Mouse (Mus musculus) forebrain, embryonic 15.5 days (tissue): Measurements from ENCODE around the gene Nid1. TPM values are rescaled to one million over a fixed set of nuclear protein-coding genes. Genes with fewer than 3 reads are reported as not detected.

Experiments
- ATAC-seq: fragments of 200-750 bp; cut with Nextera tagmentation; replicated peaks from 2 replicates; pipeline ENCODE4 v1.8.0; 2017; ENCODE audit warnings: mild to moderate bottlenecking, moderate TSS enrichment, moderate library complexity
- H3K27ac ChIP-seq: fragments of 300-500 bp; sonication (generic); replicated peaks from 2 replicates; pipeline ENCODE4 v1.5.1; 2015; ENCODE audit warnings: mild to moderate bottlenecking, inconsistent platforms
- H3K27me3 ChIP-seq: fragments of 300-500 bp; sonication (generic); 2 replicates; pipeline ENCODE4 v1.6.1; 2015; ENCODE audit warnings: inconsistent platforms
- H3K36me3 ChIP-seq: fragments of 300-500 bp; sonication (generic); 2 replicates; pipeline ENCODE4 v1.6.1; 2015; ENCODE audit warnings: mild to moderate bottlenecking, inconsistent platforms
- H3K4me1 ChIP-seq: fragments of 300-500 bp; sonication (generic); 2 replicates; pipeline ENCODE4 v1.6.1; 2015; ENCODE audit warnings: inconsistent platforms
- H3K4me2 ChIP-seq: fragments of 300-500 bp; sonication (generic); replicated peaks from 2 replicates; pipeline ENCODE4 v1.6.1; 2015; ENCODE audit warnings: mild to moderate bottlenecking, inconsistent platforms
- H3K4me3 ChIP-seq: fragments of 300-500 bp; sonication (generic); 2 replicates; pipeline ENCODE4 v1.5.1; 2015; ENCODE audit warnings: mild to moderate bottlenecking, inconsistent platforms
- H3K9ac ChIP-seq: fragments of 300-500 bp; sonication (generic); replicated peaks from 2 replicates; pipeline ENCODE4 v1.6.1; 2015; ENCODE audit warnings: mild to moderate bottlenecking, inconsistent platforms
- H3K9me3 ChIP-seq: fragments of 300-500 bp; sonication (generic); 2 replicates; pipeline ENCODE4 v1.6.1; 2016; ENCODE audit warnings: inconsistent platforms
- WGBS: fragments of 180-500 bp; shearing (Covaris S2); methylation state at CpG from one replicate; pipeline ENCODE4 v1.1.7; 2015; ENCODE audit warnings: mixed read lengths; 5-methylcytosine and 5-hydroxymethylcytosine counted together
- polyA plus RNA-seq: library from polyadenylated mRNA; unstranded; fragments of >200 nt; fragmentation: Nextera tagmentation; extraction: Ambion mirVana; gene quantifications from 2 replicates; pipeline ENCODE4 v1.2.1, GENCODE M21; 2015

The Nid1 gene
- polyA plus RNA-seq, 1 experiment from 2014 or later = 16.7 TPM

GRCm38 (mm10) chr13:13557001-13557743 is 119.8 kb downstream of the Nid1 start:
- no peaks in the 10 kb centered on the region for H3K36me3 ChIP-seq
- no peaks in the 10 kb centered on the region for H3K27me3 ChIP-seq
- H3K4me1 ChIP-seq = no peaks in the 10 kb centered on the region
- no peaks in the 10 kb centered on the region for H3K9me3 ChIP-seq
- no peak overlapping the region for H3K4me2 ChIP-seq
- H3K27ac ChIP-seq = no peak overlapping the region
- no peak for ATAC-seq
- no peak overlapping the region for H3K9ac ChIP-seq
- H3K4me3 ChIP-seq = no peak overlapping the region
- 85% methylated on average over 5 of the region's 5 CpGs for WGBS

- Histone ChIP-seq H3K9me3 (no peaks in the 10 kb centered on the region), H3K4me3 (no peak overlapping the region), H3K27ac (no peak overlapping the region), H3K4me2 (no peak overlapping the region), H3K36me3 (no peaks in the 10 kb centered on the region), H3K27me3 (no peaks in the 10 kb centered on the region), H3K4me1 (no peaks in the 10 kb centered on the region), H3K9ac (no peak overlapping the region)
- no peak for ATAC-seq
- 76% methylated on average over 2 of the region's 2 CpGs for WGBS
These were observed 120.9 kb downstream of the Nid1 start for GRCm38 (mm10) chr13:13558251-13558650.

GRCm38 (mm10) chr13:13558900-13559299 is 121.5 kb downstream of the Nid1 start:
- H3K4me2 ChIP-seq = no peak overlapping the region
- no peaks in the 10 kb centered on the region for H3K9me3 ChIP-seq
- H3K4me1 ChIP-seq = no peaks in the 10 kb centered on the region
- H3K9ac ChIP-seq = no peak overlapping the region
- no peak for ATAC-seq
- no peaks in the 10 kb centered on the region for H3K27me3 ChIP-seq
- H3K36me3 ChIP-seq = no peaks in the 10 kb centered on the region
- no peak overlapping the region for H3K27ac ChIP-seq
- no peak overlapping the region for H3K4me3 ChIP-seq
- WGBS = 88% methylated on average over 5 of the region's 5 CpGs

Other genes with a start within 250 kb of the Nid1 start
- gene Gpr137b, start 43.5 kb upstream of the Nid1 start, polyA plus RNA-seq = 21.8 and 22.3 TPM in 2 replicates
- 4.1 and 4.8 TPM in 2 replicates for gene Lyst, start 152.8 kb downstream of the Nid1 start, polyA plus RNA-seq